Mouse (Mus musculus) intestine, embryonic 15.5 days (tissue): ENCODE data around the gene Gnat2. TPM values are rescaled to one million over a fixed set of nuclear protein-coding genes. Genes with fewer than 3 reads are reported as not detected.

Experiments
- ATAC-seq: fragments of 200-750 bp; cut with Nextera tagmentation; 2 replicates; pipeline ENCODE4 v1.8.0; 2017; ENCODE audit warnings: moderate TSS enrichment, moderate library complexity
- H3K27ac ChIP-seq: fragments of 300-500 bp; sonication (generic); 2 replicates; pipeline ENCODE4 v1.5.1; 2015; ENCODE audit warnings: mild to moderate bottlenecking, inconsistent platforms
- H3K27me3 ChIP-seq: fragments of 300-500 bp; sonication (generic); replicated peaks from 2 replicates; pipeline ENCODE4 v1.6.1; 2015; ENCODE audit warnings: inconsistent platforms
- H3K36me3 ChIP-seq: fragments of 300-500 bp; sonication (generic); 2 replicates; pipeline ENCODE4 v1.6.1; 2015; ENCODE audit warnings: inconsistent platforms
- H3K4me1 ChIP-seq: fragments of 300-500 bp; sonication (generic); replicated peaks from 2 replicates; pipeline ENCODE4 v1.6.1; 2015; ENCODE audit warnings: inconsistent platforms
- H3K4me2 ChIP-seq: fragments of 300-500 bp; sonication (generic); replicated peaks from 2 replicates; pipeline ENCODE4 v1.6.1; 2015; ENCODE audit warnings: mild to moderate bottlenecking, inconsistent platforms
- H3K4me3 ChIP-seq: fragments of 300-500 bp; sonication (generic); replicated peaks from 2 replicates; pipeline ENCODE4 v1.5.1; 2015; ENCODE audit warnings: inconsistent platforms
- H3K9ac ChIP-seq: fragments of 300-500 bp; sonication (generic); 2 replicates; pipeline ENCODE4 v1.6.1; 2015; ENCODE audit warnings: inconsistent platforms
- H3K9me3 ChIP-seq: fragments of 300-500 bp; sonication (generic); 2 replicates; pipeline ENCODE4 v1.6.1; 2016; ENCODE audit warnings: inconsistent platforms
- WGBS: fragments of 180-500 bp; shearing (Covaris S2); methylation state at CpG from one replicate; pipeline ENCODE4 v1.1.7; 2015; 5-methylcytosine and 5-hydroxymethylcytosine counted together
- polyA plus RNA-seq: library from polyadenylated mRNA; unstranded; fragments of >200 nt; fragmentation: Nextera tagmentation; extraction: Ambion mirVana; gene quantifications from 2 replicates; pipeline ENCODE4 v1.2.1, GENCODE M21; 2015

Gnat2 gene
- polyA plus RNA-seq, 1 experiment from 2014 or later = 1.9 TPM

GRCm38 (mm10) chr3:108069231-108069870 lies 23.2 kb upstream of the Gnat2 start:
- H3K9ac ChIP-seq = no peak overlapping the region
- H3K4me3 ChIP-seq = no peak overlapping the region
- peaks cover 4% of the 10 kb centered on the region for H3K36me3 ChIP-seq
- H3K9me3 ChIP-seq = no peaks in the 10 kb centered on the region
- H3K27ac ChIP-seq = peak overlapping the region; percentile 85
- H3K4me1 ChIP-seq = no peaks in the 10 kb centered on the region
- peak; percentile 85 for ATAC-seq
- no peaks in the 10 kb centered on the region for H3K27me3 ChIP-seq
- peak overlapping the region; percentile 26 for H3K4me2 ChIP-seq
- 40% methylated on average over 13 of the region's 13 CpGs for WGBS

DNA sequence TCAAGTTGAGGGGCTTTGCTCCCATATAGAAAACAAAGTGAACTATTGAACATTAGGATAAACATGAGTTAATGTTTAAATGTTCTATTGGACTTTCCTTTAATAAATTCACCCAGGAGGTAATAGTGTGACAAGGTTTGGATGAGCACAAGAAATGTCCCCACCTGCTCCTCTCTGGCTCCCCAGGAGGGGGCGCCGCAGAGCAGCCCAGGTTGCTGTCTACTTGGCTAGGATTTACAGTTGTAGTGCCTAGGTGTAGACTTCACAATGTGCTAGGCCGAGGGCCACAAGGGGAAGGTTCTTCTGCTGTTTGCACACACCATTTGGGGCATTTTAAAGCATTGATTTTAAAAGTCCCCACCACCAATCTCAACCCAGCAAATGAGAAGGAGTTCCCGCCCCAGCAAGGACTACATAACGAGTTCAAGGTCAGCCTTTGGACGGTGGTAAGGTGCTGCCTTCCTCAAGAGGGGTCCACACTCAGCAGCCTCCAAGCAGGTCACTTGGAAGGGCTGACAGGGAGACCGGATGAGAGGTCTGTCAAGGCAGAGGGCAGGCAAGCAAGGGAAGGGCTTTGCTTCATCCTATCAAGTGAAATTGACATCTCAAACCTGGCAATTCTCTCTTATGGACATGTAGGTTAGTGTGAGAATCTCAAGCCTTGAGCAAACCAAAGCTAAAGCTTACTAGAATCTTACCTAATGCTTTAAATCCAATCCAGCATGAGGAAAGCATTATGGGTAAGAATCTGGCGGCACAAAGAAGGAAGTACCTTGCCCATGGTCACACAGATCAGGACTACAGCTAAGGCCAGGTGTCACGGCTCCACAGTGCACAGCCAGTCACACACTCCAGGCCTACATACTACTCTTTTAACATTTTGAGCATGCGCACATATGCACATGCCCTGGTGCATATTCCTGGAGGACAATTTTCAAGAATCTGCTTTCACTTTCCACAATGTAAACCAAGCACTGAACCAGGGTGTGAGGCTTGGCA lies 22.0 kb upstream of the Gnat2 start:
- Histone ChIP-seq H3K9me3 (no peaks in the 10 kb centered on the region), H3K27ac (peak overlapping the region; percentile 85; the same call in 1 of the 2 replicates), H3K27me3 (no peaks in the 10 kb centered on the region), H3K4me2 (peak overlapping the region; percentile 26), H3K4me1 (no peaks in the 10 kb centered on the region), H3K4me3 (no peak overlapping the region), H3K9ac (no peak overlapping the region), H3K36me3 (peaks cover 16% of the 10 kb centered on the region)
- 0 out of 2 replicates have a peak, but pooled peaks have one; percentile 9 for ATAC-seq
- WGBS = 64% methylated on average over 10 of the region's 10 CpGs

- 68% methylated on average over 10 of the region's 10 CpGs for WGBS
- peaks cover 37% of the 10 kb centered on the region for H3K36me3 ChIP-seq
- H3K27me3 ChIP-seq = no peaks in the 10 kb centered on the region
- H3K9me3 ChIP-seq = no peaks in the 10 kb centered on the region
- H3K4me3 ChIP-seq = no peak overlapping the region
- no peaks in the 10 kb centered on the region for H3K4me1 ChIP-seq
- ATAC-seq = no peak
- no peak overlapping the region for H3K27ac ChIP-seq
- H3K4me2 ChIP-seq = no peak overlapping the region
- no peak overlapping the region for H3K9ac ChIP-seq
These were observed 19.5 kb upstream of the Gnat2 start for GRCm38 (mm10) chr3:108072983-108073569.

DNA sequence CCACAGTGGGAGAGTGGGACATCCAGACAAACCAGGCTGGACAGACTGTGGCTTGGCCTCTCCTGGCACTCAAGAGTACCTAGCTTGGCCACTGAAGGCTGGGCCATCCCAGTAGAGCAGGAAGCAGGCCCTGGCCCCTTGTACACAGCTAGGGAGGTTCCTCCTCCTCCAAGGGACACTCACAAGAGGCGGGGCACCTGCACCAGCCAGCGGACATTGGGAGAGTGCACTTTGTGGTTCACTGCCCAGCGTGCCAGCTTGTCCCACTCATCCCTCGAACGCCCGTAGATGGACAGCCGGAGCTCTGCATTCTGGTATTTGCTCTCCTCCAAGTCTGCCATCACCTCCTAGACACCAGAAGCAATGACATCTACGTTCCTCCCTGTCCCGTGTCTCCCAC lies 15.8 kb upstream of the Gnat2 start:
- Histone ChIP-seq H3K36me3 (peaks cover 51% of the 10 kb centered on the region), H3K27ac (no peak overlapping the region), H3K9ac (no peak overlapping the region), H3K27me3 (no peaks in the 10 kb centered on the region), H3K4me2 (no peak overlapping the region), H3K9me3 (no peaks in the 10 kb centered on the region), H3K4me1 (peaks cover 4% of the 10 kb centered on the region), H3K4me3 (no peak overlapping the region)
- ATAC-seq = no peak
- WGBS = 93% methylated on average over 9 of the region's 9 CpGs

GRCm38 (mm10) chr3:108081681-108082080 lies 10.9 kb upstream of the Gnat2 start:
- Histone ChIP-seq H3K27me3 (no peaks in the 10 kb centered on the region), H3K36me3 (peaks cover 24% of the 10 kb centered on the region), H3K4me3 (no peak overlapping the region), H3K9ac (peak overlapping the region; percentile 17; the same call in 1 of the 2 replicates), H3K4me1 (peaks cover 39% of the 10 kb centered on the region), H3K27ac (peak overlapping the region; percentile 32; the same call in 1 of the 2 replicates), H3K9me3 (no peaks in the 10 kb centered on the region), H3K4me2 (0 out of 2 replicates have a peak overlapping the region, but pooled peaks have one; percentile 24)
- no peak for ATAC-seq
- WGBS = 63% methylated on average over 4 of the region's 4 CpGs

GRCm38 (mm10) chr3:108082251-108082875 lies 10.2 kb upstream of the Gnat2 start:
- no peak overlapping the region for H3K4me3 ChIP-seq
- peak overlapping the region; percentile 17; the same call in 1 of the 2 replicates for H3K9ac ChIP-seq
- no peak for ATAC-seq
- peak overlapping the region; percentile 24; the same call in 1 of the 2 replicates for H3K4me2 ChIP-seq
- H3K27ac ChIP-seq = peak overlapping the region; percentile 32; the same call in 1 of the 2 replicates
- 61% methylated on average over 1 of the region's 1 CpGs for WGBS
- H3K27me3 ChIP-seq = no peaks in the 10 kb centered on the region
- H3K9me3 ChIP-seq = no peaks in the 10 kb centered on the region
- H3K4me1 ChIP-seq = peaks cover 46% of the 10 kb centered on the region
- H3K36me3 ChIP-seq = peaks cover 19% of the 10 kb centered on the region

- Histone ChIP-seq H3K4me3 (no peak overlapping the region), H3K36me3 (peaks cover 14% of the 10 kb centered on the region; the same call in 1 of the 2 replicates), H3K9ac (0 out of 2 replicates have a peak overlapping the region, but pooled peaks have one; percentile 17), H3K27ac (no peak overlapping the region), H3K27me3 (no peaks in the 10 kb centered on the region), H3K9me3 (no peaks in the 10 kb centered on the region), H3K4me1 (peaks cover 47% of the 10 kb centered on the region), H3K4me2 (0 out of 2 replicates have a peak overlapping the region, but pooled peaks have one; percentile 24)
- WGBS = 41% methylated on average over 2 of the region's 2 CpGs
- no peak for ATAC-seq
These were observed 9.4 kb upstream of the Gnat2 start for GRCm38 (mm10) chr3:108083161-108083560.

DNA sequence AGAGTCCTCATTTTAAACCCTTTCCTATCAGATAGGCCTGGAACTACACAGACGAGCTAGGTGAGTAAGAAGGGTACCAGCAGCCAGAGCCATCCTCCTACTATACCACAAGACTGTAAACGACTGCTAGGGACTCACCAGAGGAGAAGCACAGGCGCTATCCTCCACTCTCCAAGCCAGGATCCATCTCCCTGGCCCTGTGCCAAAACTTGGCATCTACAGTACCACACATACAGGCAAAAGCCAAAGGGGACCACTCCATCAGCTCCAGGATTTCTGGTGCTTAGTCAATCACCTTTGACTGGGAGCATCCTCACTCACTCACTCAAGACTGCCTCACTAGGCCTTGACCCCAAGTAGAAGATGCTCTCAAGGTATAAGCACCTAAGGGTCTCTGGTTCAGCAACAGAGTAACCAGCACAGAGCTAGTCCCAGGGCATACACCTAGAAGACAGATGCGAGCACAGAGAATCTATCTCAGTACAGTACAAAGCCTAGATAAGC lies 8.6 kb upstream of the Gnat2 start:
- ATAC-seq = no peak
- H3K9me3 ChIP-seq = no peaks in the 10 kb centered on the region
- H3K4me3 ChIP-seq = no peak overlapping the region
- H3K4me2 ChIP-seq = peak overlapping the region; percentile 97
- no peak overlapping the region for H3K27ac ChIP-seq
- peaks cover 49% of the 10 kb centered on the region for H3K4me1 ChIP-seq
- no peak overlapping the region for H3K9ac ChIP-seq
- H3K36me3 ChIP-seq = peaks cover 8% of the 10 kb centered on the region; the same call in 1 of the 2 replicates
- WGBS = 71% methylated on average over 4 of the region's 4 CpGs
- no peaks in the 10 kb centered on the region for H3K27me3 ChIP-seq

DNA sequence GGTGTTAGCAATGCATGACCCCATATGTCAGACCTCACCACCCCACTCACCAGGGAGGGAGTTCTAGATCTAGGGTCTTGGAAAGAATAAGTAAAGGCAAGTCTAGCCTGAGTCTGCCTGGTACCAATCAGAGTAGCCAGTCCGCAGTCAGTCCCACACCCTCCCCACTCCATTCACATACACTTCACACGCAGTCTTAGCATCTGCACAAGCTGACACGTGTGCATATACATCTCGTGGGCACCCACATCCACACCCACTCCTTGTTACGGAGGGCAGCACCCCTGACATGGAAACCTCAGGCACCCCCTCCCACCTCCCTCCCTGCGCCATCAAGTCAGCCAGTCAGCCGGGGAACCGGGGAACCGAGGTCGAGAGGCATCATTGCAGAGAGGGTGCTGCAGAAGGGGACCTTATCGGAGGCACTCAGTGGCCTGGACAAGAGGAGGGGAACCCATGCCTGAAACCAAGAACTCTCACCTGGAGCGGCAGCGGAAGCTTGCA lies 7.8 kb upstream of the Gnat2 start:
- 0 out of 2 replicates have a peak, but pooled peaks cover 4% of the 10 kb centered on the region for H3K36me3 ChIP-seq
- H3K4me1 ChIP-seq = peaks cover 52% of the 10 kb centered on the region
- ATAC-seq = peak; percentile 4
- H3K9me3 ChIP-seq = no peaks in the 10 kb centered on the region
- WGBS = 11% methylated on average over 13 of the region's 13 CpGs
- peak overlapping the region; percentile 75 for H3K9ac ChIP-seq
- H3K4me3 ChIP-seq = peak overlapping the region; percentile 73
- H3K27me3 ChIP-seq = no peaks in the 10 kb centered on the region
- peak overlapping the region; percentile 96 for H3K27ac ChIP-seq
- H3K4me2 ChIP-seq = peak overlapping the region; percentile 97

DNA sequence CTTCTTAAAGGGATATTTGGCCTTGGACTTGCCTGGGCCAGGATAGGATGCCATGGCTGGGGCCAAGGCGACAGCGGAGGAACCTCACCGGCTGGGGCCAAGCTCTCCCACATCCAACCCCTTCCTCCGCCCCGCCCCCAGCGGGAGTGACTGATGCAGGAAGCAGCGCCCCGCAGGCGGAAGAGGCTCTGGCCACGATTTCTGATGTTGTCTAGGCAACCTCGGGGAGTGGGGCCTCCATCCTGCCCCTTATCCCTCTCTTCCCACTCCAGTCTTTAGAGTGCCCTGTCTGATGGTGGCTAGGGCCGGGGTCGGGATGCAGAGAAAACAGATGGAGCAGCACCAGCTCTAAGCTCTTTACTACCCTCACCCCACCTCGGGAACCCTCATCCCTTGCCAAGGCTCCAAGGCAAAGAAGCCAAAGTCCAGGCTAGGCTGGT lies 7.3 kb upstream of the Gnat2 start:
- Histone ChIP-seq H3K4me3 (peak overlapping the region; percentile 73), H3K27me3 (no peaks in the 10 kb centered on the region), H3K9ac (peak overlapping the region; percentile 75), H3K4me1 (peaks cover 52% of the 10 kb centered on the region), H3K36me3 (0 out of 2 replicates have a peak, but pooled peaks cover 4% of the 10 kb centered on the region), H3K4me2 (peak overlapping the region; percentile 97), H3K9me3 (no peaks in the 10 kb centered on the region), H3K27ac (peak overlapping the region; percentile 96)
- ATAC-seq = peak; percentile 92
- WGBS = under 1% methylated on average over 14 of the region's 14 CpGs
